28 mouse cellular contexts compared by ENCODE assay signal in the genomic region with DNA sequence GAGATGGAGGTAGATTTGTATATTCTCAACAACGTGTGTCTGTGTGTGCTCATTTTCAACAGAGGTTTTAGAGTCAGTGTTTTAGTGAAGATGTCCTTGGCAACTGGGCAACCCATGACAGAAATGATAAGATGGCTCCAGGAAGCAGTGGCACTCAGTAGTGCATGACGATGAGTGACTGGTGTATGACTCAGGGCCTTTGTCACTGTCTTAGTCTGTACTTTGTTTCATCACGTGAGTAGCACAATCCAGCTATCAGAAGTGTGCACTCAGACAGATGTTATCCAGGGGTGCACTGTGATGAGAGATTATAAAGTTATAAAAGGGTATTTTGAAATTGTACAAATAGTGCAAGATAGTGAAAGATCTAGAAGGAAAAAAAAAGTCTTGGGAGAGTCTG. TPM values are rescaled to one million over a fixed set of nuclear protein-coding genes. Genes with fewer than 3 reads are reported as not detected.
DNase-seq lines count a peak whose midpoint lies in the region; ATAC-seq and TF ChIP-seq lines count a peak whose summit lies in the region.
"Had no signal": no experiment of that assay in that cellular context is flagged by ENCODE, and none has a peak within 500 bp of the region (broad histone marks: within the 10 kb centered on the region; RNA-seq: fewer than 3 reads in every experiment).

No protein-coding gene starts in this region.

- dilution Hi-C loops in CH12.LX (cut with MboI; ENCODE audit: extremely low pct_ligation_motif_present, extremely low pct_unique_long_range_greater_than_20kb, low sequenced_read_pairs), result no loop called here

- ATAC-seq in hindbrain, embryonic 11.5 days (ENCODE audit: low FRiP score), result peak; percentile 45; the same call in 1 of the 2 replicates
- peak; percentile 100 for ATAC-seq in intestine, postnatal 0 days
- no peak for ATAC-seq in stomach, postnatal 0 days (ENCODE audit: low FRiP score, low TSS enrichment)
- ATAC-seq in liver, postnatal 0 days, result no peak
- ATAC-seq: forebrain, postnatal 0 days had no signal

- TF ChIP-seq EP300 in CH12.LX (IDR thresholded peaks at IDR 0.05; ENCODE audit: low read length), result no peak
- no peak for TF ChIP-seq EP300 in stomach, postnatal 0 days (optimal IDR thresholded peaks at IDR 0.05)
- no peak for TF ChIP-seq EP300 in liver, postnatal 0 days (IDR thresholded peaks at IDR 0.05; ENCODE audit: low read depth)

- no peaks in the 10 kb centered on the region for H3K9me3 ChIP-seq in hindbrain, embryonic 11.5 days (ENCODE audit: control insufficient read depth, low read length)
- no peaks in the 10 kb centered on the region for H3K9me3 ChIP-seq in hindbrain, embryonic 10.5 days
- H3K9me3 ChIP-seq in CH12.LX (replicated peaks; ENCODE audit: low read length), result no peaks in the 10 kb centered on the region
- no peaks in the 10 kb centered on the region for H3K9me3 ChIP-seq in intestine, postnatal 0 days (ENCODE audit: control insufficient read depth)
- H3K9me3 ChIP-seq in stomach, postnatal 0 days (ENCODE audit: control insufficient read depth, low read length), result no peaks in the 10 kb centered on the region
- no peaks in the 10 kb centered on the region for H3K9me3 ChIP-seq in liver, postnatal 0 days (ENCODE audit: low read length)
- H3K9me3 ChIP-seq: forebrain, embryonic 12.5 days; hindbrain, embryonic 13.5 days; kidney, embryonic 15.5 days; limb, embryonic 10.5 days; limb, embryonic 15.5 days; liver, embryonic 15.5 days; lung, embryonic 15.5 days; midbrain, embryonic 12.5 days had no signal

- H3K27me3 ChIP-seq in hindbrain, embryonic 11.5 days (ENCODE audit: control insufficient read depth, insufficient read depth, low read length), result no peaks in the 10 kb centered on the region
- H3K27me3 ChIP-seq in hindbrain, embryonic 10.5 days (ENCODE audit: insufficient read depth, poor library complexity, severe bottlenecking), result no peaks in the 10 kb centered on the region
- H3K27me3 ChIP-seq in CH12.LX (replicated peaks), result no peaks in the 10 kb centered on the region
- H3K27me3 ChIP-seq in intestine, postnatal 0 days (replicated peaks; ENCODE audit: control insufficient read depth, insufficient read depth, low read length), result no peaks in the 10 kb centered on the region
- no peaks in the 10 kb centered on the region for H3K27me3 ChIP-seq in stomach, postnatal 0 days (ENCODE audit: control insufficient read depth, insufficient read depth, low read length)
- no peaks in the 10 kb centered on the region for H3K27me3 ChIP-seq in liver, postnatal 0 days (ENCODE audit: insufficient read depth, low read length)
- H3K27me3 ChIP-seq: forebrain, embryonic 12.5 days; hindbrain, embryonic 13.5 days; kidney, embryonic 15.5 days; limb, embryonic 15.5 days; liver, embryonic 15.5 days; lung, embryonic 15.5 days; midbrain, embryonic 12.5 days had no signal

- in situ Hi-C loops in CH12.LX (cut with MboI; ENCODE audit: low pct_ligation_motif_present, low pct_unique_long_range_greater_than_20kb, low sequenced_read_pairs), result no loop called here

- H3K27ac ChIP-seq in hindbrain, embryonic 11.5 days (ENCODE audit: low read depth, low read length), result no peak overlapping the region
- H3K27ac ChIP-seq in hindbrain, embryonic 10.5 days, result no peak overlapping the region
- no peak overlapping the region for H3K27ac ChIP-seq in CH12.LX (ENCODE audit: insufficient read depth, low read depth)
- H3K27ac ChIP-seq in intestine, postnatal 0 days (ENCODE audit: low read depth, low read length), result peak overlapping the region; percentile 52
- H3K27ac ChIP-seq in stomach, postnatal 0 days (replicated peaks), result no peak overlapping the region
- no peak overlapping the region for H3K27ac ChIP-seq in liver, postnatal 0 days (ENCODE audit: low read depth)
- H3K27ac ChIP-seq: forebrain, embryonic 12.5 days; hindbrain, embryonic 13.5 days; kidney, embryonic 15.5 days; left cerebral cortex, adult 2 months; limb, embryonic 10.5 days; limb, embryonic 15.5 days; liver, embryonic 15.5 days; lung, embryonic 15.5 days; midbrain, embryonic 12.5 days had no signal

- H3K36me3 ChIP-seq in hindbrain, embryonic 11.5 days (ENCODE audit: control insufficient read depth, insufficient read depth, low read length), result no peaks in the 10 kb centered on the region
- no peaks in the 10 kb centered on the region for H3K36me3 ChIP-seq in hindbrain, embryonic 10.5 days
- no peaks in the 10 kb centered on the region for H3K36me3 ChIP-seq in CH12.LX (replicated peaks in 1 of 2; ENCODE audit: control insufficient read depth in 1 of 2, insufficient read depth in 1 of 2, low read length in 1 of 2)
- H3K36me3 ChIP-seq in intestine, postnatal 0 days (ENCODE audit: control insufficient read depth, insufficient read depth), result no peaks in the 10 kb centered on the region
- no peaks in the 10 kb centered on the region for H3K36me3 ChIP-seq in stomach, postnatal 0 days (ENCODE audit: control insufficient read depth, insufficient read depth, low read length)
- no peaks in the 10 kb centered on the region for H3K36me3 ChIP-seq in liver, postnatal 0 days (replicated peaks; ENCODE audit: insufficient read depth, low read length)
- H3K36me3 ChIP-seq: forebrain, embryonic 12.5 days; hindbrain, embryonic 13.5 days; kidney, embryonic 15.5 days; limb, embryonic 10.5 days; limb, embryonic 15.5 days; liver, embryonic 15.5 days; lung, embryonic 15.5 days; midbrain, embryonic 12.5 days had no signal

- TF ChIP-seq CTCF in CH12.LX (conservative IDR thresholded peaks at IDR 0.05 in 1 of 2, IDR thresholded peaks at IDR 0.05 in 1 of 2; ENCODE audit: low read depth in 2 of 2, low read length in 2 of 2), result no peak
- TF ChIP-seq CTCF in intestine, postnatal 0 days (IDR thresholded peaks at IDR 0.05; ENCODE audit: low read depth), result no peak
- TF ChIP-seq CTCF in stomach, postnatal 0 days (IDR thresholded peaks at IDR 0.05; ENCODE audit: low read depth), result no peak
- no peak for TF ChIP-seq CTCF in liver, postnatal 0 days (IDR thresholded peaks at IDR 0.05; ENCODE audit: low read depth)

- DNase-seq in hindbrain, embryonic 11.5 days (ENCODE audit: low spot score), result no peak
- DNase-seq in hindbrain, embryonic 10.5 days (ENCODE audit: low spot score), result no peak
- peak; percentile 11 for DNase-seq in CH12.LX (ENCODE audit: extremely low read depth)
- DNase-seq in adrenal gland, postnatal 14 days, result peak; percentile 24
- DNase-seq in stomach, postnatal 0 days (ENCODE audit: low spot score), result no peak
- DNase-seq in liver, postnatal 0 days, result no peak
- DNase-seq in urinary bladder, postnatal 4 days (ENCODE audit: low spot score in 2 of 2), result no peak
- DNase-seq: cerebellum, adult 18-20 months; cerebellum, postnatal 10 days; forebrain, postnatal 0 days; gastrocnemius, postnatal 14 days; heart, postnatal 14 days; kidney, adult 18-20 months; kidney, postnatal 25 days; retina, postnatal 1 day; right cerebral cortex, postnatal 14 days had no signal

- no peak overlapping the region for H3K4me2 ChIP-seq in hindbrain, embryonic 11.5 days (replicated peaks; ENCODE audit: low read depth, low read length)
- no peak overlapping the region for H3K4me2 ChIP-seq in CH12.LX (ENCODE audit: insufficient read depth, low read depth, poor library complexity, severe bottlenecking)
- no peak overlapping the region for H3K4me2 ChIP-seq in intestine, postnatal 0 days (replicated peaks; ENCODE audit: low read depth)
- H3K4me2 ChIP-seq in stomach, postnatal 0 days (replicated peaks; ENCODE audit: low read depth), result no peak overlapping the region
- no peak overlapping the region for H3K4me2 ChIP-seq in liver, postnatal 0 days (ENCODE audit: low read depth, low read length)
- H3K4me2 ChIP-seq: forebrain, embryonic 12.5 days; hindbrain, embryonic 13.5 days; kidney, embryonic 15.5 days; limb, embryonic 15.5 days; liver, embryonic 15.5 days; lung, embryonic 15.5 days; midbrain, embryonic 12.5 days had no signal

- 73% methylated on average over 3 of the region's 3 CpGs for WGBS in hindbrain, embryonic 11.5 days
- WGBS in hindbrain, embryonic 10.5 days, result 82% methylated on average over 3 of the region's 3 CpGs
- WGBS in intestine, postnatal 0 days, result 32% methylated on average over 3 of the region's 3 CpGs
- WGBS in stomach, postnatal 0 days, result 64% methylated on average over 3 of the region's 3 CpGs
- WGBS in liver, postnatal 0 days (ENCODE audit: insufficient replicate concordance), result 62% methylated on average over 3 of the region's 3 CpGs

- no peaks in the 10 kb centered on the region for H3K79me2 ChIP-seq in CH12.LX (replicated peaks; ENCODE audit: control insufficient read depth, extremely low read depth, insufficient read depth, poor library complexity, severe bottlenecking)

- no peak for TF ChIP-seq POLR2A in CH12.LX (IDR thresholded peaks at IDR 0.05; ENCODE audit: low read depth, low read length)

- no peak overlapping the region for H3K9ac ChIP-seq in hindbrain, embryonic 11.5 days (ENCODE audit: low read depth, low read length)
- no peak overlapping the region for H3K9ac ChIP-seq in CH12.LX (ENCODE audit: insufficient read depth, low read depth)
- H3K9ac ChIP-seq in intestine, postnatal 0 days (ENCODE audit: low read depth, low read length), result no peak overlapping the region
- no peak overlapping the region for H3K9ac ChIP-seq in stomach, postnatal 0 days (ENCODE audit: low read length)
- no peak overlapping the region for H3K9ac ChIP-seq in liver, postnatal 0 days (replicated peaks)
- H3K9ac ChIP-seq: forebrain, embryonic 12.5 days; forebrain, postnatal 0 days; hindbrain, embryonic 13.5 days; kidney, embryonic 15.5 days; limb, embryonic 15.5 days; liver, embryonic 15.5 days; lung, embryonic 15.5 days; midbrain, embryonic 12.5 days had no signal

- H3K4me1 ChIP-seq in hindbrain, embryonic 11.5 days (replicated peaks; ENCODE audit: control insufficient read depth, insufficient read depth, low read length), result no peaks in the 10 kb centered on the region
- no peaks in the 10 kb centered on the region for H3K4me1 ChIP-seq in hindbrain, embryonic 10.5 days (replicated peaks)
- no peaks in the 10 kb centered on the region for H3K4me1 ChIP-seq in CH12.LX (ENCODE audit: control insufficient read depth in 1 of 2, insufficient read depth in 2 of 2)
- no peaks in the 10 kb centered on the region for H3K4me1 ChIP-seq in intestine, postnatal 0 days (replicated peaks; ENCODE audit: control insufficient read depth, insufficient read depth, low read length)
- H3K4me1 ChIP-seq in stomach, postnatal 0 days (replicated peaks; ENCODE audit: control insufficient read depth, insufficient read depth), result no peaks in the 10 kb centered on the region
- no peaks in the 10 kb centered on the region for H3K4me1 ChIP-seq in liver, postnatal 0 days (ENCODE audit: insufficient read depth)
- H3K4me1 ChIP-seq: forebrain, embryonic 12.5 days; hindbrain, embryonic 13.5 days; kidney, embryonic 15.5 days; limb, embryonic 10.5 days; limb, embryonic 15.5 days; liver, embryonic 15.5 days; lung, embryonic 15.5 days; midbrain, embryonic 12.5 days had no signal

- no peak overlapping the region for H3K4me3 ChIP-seq in hindbrain, embryonic 11.5 days (ENCODE audit: low read depth, low read length)
- H3K4me3 ChIP-seq in hindbrain, embryonic 10.5 days, result no peak overlapping the region
- no peak overlapping the region for H3K4me3 ChIP-seq in CH12.LX (replicated peaks in 1 of 3; ENCODE audit: low read depth in 2 of 3, low read length in 2 of 3, poor library complexity in 1 of 3)
- H3K4me3 ChIP-seq in intestine, postnatal 0 days (ENCODE audit: low read depth, low read length), result no peak overlapping the region
- no peak overlapping the region for H3K4me3 ChIP-seq in stomach, postnatal 0 days (ENCODE audit: low read depth, low read length)
- no peak overlapping the region for H3K4me3 ChIP-seq in liver, postnatal 0 days (ENCODE audit: low read depth, low read length)
- H3K4me3 ChIP-seq: erythroblast, embryonic 14.5 days; forebrain, embryonic 12.5 days; hindbrain, embryonic 13.5 days; kidney, embryonic 15.5 days; left cerebral cortex, adult 2 months; limb, embryonic 10.5 days; limb, embryonic 15.5 days; liver, embryonic 15.5 days; lung, embryonic 15.5 days; midbrain, embryonic 12.5 days had no signal

- no peak for TF ChIP-seq RAD21 in CH12.LX (IDR thresholded peaks at IDR 0.05; ENCODE audit: low read depth, low read length)

RNA-seq across cellular contexts. Expression of a gene that starts 44.5 kb away (rescaled TPM):
- polyA plus RNA-seq in hindbrain, embryonic 11.5 days (2014; fragmentation: Nextera tagmentation; extraction: Ambion mirVana), result 5.9 and 7.2 TPM in 2 replicates
- 6.3 and 6.8 TPM in 2 replicates for polyA plus RNA-seq in hindbrain, embryonic 10.5 days (2016; fragmentation: Nextera tagmentation; extraction: Ambion mirVana)
- total RNA-seq in CH12.LX (2012; rRNA removed) (not detected in 2 replicates), CH12.LX (2014; rRNA removed) (not detected in 2 replicates)
- not detected in 2 replicates for polyA plus RNA-seq in CH12.LX (2012; ENCODE audit: insufficient read length, low read depth)
- total RNA-seq in adrenal gland, postnatal 14 days (2021), result 7.1 and 7.9 TPM in 2 replicates
- 9.1 and 9.2 TPM in 2 replicates for polyA plus RNA-seq in intestine, postnatal 0 days (2015; fragmentation: Nextera tagmentation; extraction: Ambion mirVana)
- polyA plus RNA-seq in stomach, postnatal 0 days (2015; fragmentation: Nextera tagmentation; extraction: Ambion mirVana), result 3.1 and 4.2 TPM in 2 replicates
- 2.5 and 3.1 TPM in 2 replicates for polyA plus RNA-seq in liver, postnatal 0 days (2015; fragmentation: Nextera tagmentation; extraction: Ambion mirVana)
- total RNA-seq: granulocyte monocyte progenitor cell, adult 5-6 weeks had no signal
- polyA plus RNA-seq: erythroblast, embryonic 14.5 days had no signal

Comparison
In these comparisons a context has a peak if more than half of its experiments do, and no peak if none do; other contexts are left out.
1. ATAC-seq: peak in hindbrain, embryonic 11.5 days (single experiment) and intestine, postnatal 0 days (single experiment); none in stomach, postnatal 0 days (single experiment) and liver, postnatal 0 days (single experiment).
2. DNase-seq: peak in CH12.LX (single experiment) and adrenal gland, postnatal 14 days (single experiment); none in hindbrain, embryonic 11.5 days (single experiment), hindbrain, embryonic 10.5 days (single experiment), stomach, postnatal 0 days (single experiment), liver, postnatal 0 days (single experiment) and urinary bladder, postnatal 4 days (0 of 2).